Mouse (Mus musculus) midbrain, embryonic 16.5 days (tissue): ENCODE results near the gene Gm20878. TPM values are rescaled to one million over a fixed set of nuclear protein-coding genes. Genes with fewer than 3 reads are reported as not detected.
"Not testable (repeated sequence)": the region's sequence is repeated elsewhere in the genome, so short reads cannot be mapped to it uniquely, and the experiment has no call there.

Experiments
- ATAC-seq: fragments of 200-750 bp; cut with Nextera tagmentation; 2 replicates; pipeline ENCODE4 v1.8.0; 2017; ENCODE audit warnings: moderate TSS enrichment
- H3K27ac ChIP-seq: fragments of 300-500 bp; sonication (generic); 2 replicates; pipeline ENCODE4 v1.5.1; 2014; ENCODE audit warnings: mild to moderate bottlenecking, low read length, mixed read lengths
- H3K27me3 ChIP-seq: fragments of 300-500 bp; sonication (generic); 2 replicates; pipeline ENCODE4 v1.6.1; 2014; ENCODE audit warnings: low read depth, low read length, mixed read lengths; ENCODE audit not compliant: control insufficient read depth, insufficient read depth
- H3K36me3 ChIP-seq: fragments of 300-500 bp; sonication (generic); 2 replicates; pipeline ENCODE4 v1.6.1; 2014; ENCODE audit warnings: mild to moderate bottlenecking, low read length, moderate library complexity, mixed read lengths; ENCODE audit not compliant: control insufficient read depth, insufficient read depth
- H3K4me1 ChIP-seq: fragments of 300-500 bp; sonication (generic); 2 replicates; pipeline ENCODE4 v1.6.1; 2014; ENCODE audit warnings: mild to moderate bottlenecking, low read length, mixed read lengths; ENCODE audit not compliant: control insufficient read depth, insufficient read depth
- H3K4me2 ChIP-seq: fragments of 300-500 bp; sonication (generic); 2 replicates; pipeline ENCODE4 v1.6.1; 2014; ENCODE audit warnings: mild to moderate bottlenecking, low read length, mixed read lengths
- H3K4me3 ChIP-seq: fragments of 300-500 bp; sonication (generic); 2 replicates; pipeline ENCODE4 v1.5.1; 2014; ENCODE audit warnings: low read depth, mild to moderate bottlenecking, low read length, moderate library complexity, mixed read lengths
- H3K9ac ChIP-seq: fragments of 300-500 bp; sonication (generic); 2 replicates; pipeline ENCODE4 v1.6.1; 2014; ENCODE audit warnings: low read depth, low read length, mixed read lengths
- H3K9me3 ChIP-seq: fragments of 300-500 bp; sonication (generic); replicated peaks from 2 replicates; pipeline ENCODE4 v1.6.1; 2014; ENCODE audit warnings: mild to moderate bottlenecking, low read length, mixed read lengths; ENCODE audit not compliant: control insufficient read depth, poor library complexity, severe bottlenecking
- WGBS: fragments of 180-500 bp; shearing (Covaris S2); extraction: QIAGEN DNeasy Blood & Tissue Kit; methylation state at CpG from one replicate; pipeline ENCODE4 v1.1.7; 2014; 5-methylcytosine and 5-hydroxymethylcytosine counted together
- polyA plus RNA-seq: library from polyadenylated mRNA; unstranded; fragments of >200 nt; fragmentation: Nextera tagmentation; extraction: Ambion mirVana; gene quantifications from 2 replicates; pipeline ENCODE4 v1.2.1, GENCODE M21; 2015

Gm20878 gene
- 13.8 and 14.3 TPM in 2 replicates for polyA plus RNA-seq

GRCm38 (mm10) chr4:41941272-41941671 lies at the start of gene Gm20878:
TSS of gene Gm20878 (plus strand) at chr4:41941572.
- H3K27me3 ChIP-seq, H3K27ac ChIP-seq, ATAC-seq, H3K4me2 ChIP-seq, H3K9ac ChIP-seq, H3K9me3 ChIP-seq, H3K4me1 ChIP-seq, H3K4me3 ChIP-seq, H3K36me3 ChIP-seq: not testable (repeated sequence)
- WGBS: no CpG with 5 or more reads among the region's 8 CpGs

GRCm38 (mm10) chr4:41903310-41903709 lies 38.1 kb upstream of the Gm20878 start, which contains the start of gene Gm21541:
TSS of gene Gm21541 (plus strand) at chr4:41903610.
- not testable (repeated sequence) for H3K36me3 ChIP-seq, H3K4me3 ChIP-seq, H3K9me3 ChIP-seq, H3K27me3 ChIP-seq, H3K4me1 ChIP-seq, H3K9ac ChIP-seq, ATAC-seq, H3K4me2 ChIP-seq, H3K27ac ChIP-seq
- no CpG with 5 or more reads among the region's 5 CpGs for WGBS

DNA sequence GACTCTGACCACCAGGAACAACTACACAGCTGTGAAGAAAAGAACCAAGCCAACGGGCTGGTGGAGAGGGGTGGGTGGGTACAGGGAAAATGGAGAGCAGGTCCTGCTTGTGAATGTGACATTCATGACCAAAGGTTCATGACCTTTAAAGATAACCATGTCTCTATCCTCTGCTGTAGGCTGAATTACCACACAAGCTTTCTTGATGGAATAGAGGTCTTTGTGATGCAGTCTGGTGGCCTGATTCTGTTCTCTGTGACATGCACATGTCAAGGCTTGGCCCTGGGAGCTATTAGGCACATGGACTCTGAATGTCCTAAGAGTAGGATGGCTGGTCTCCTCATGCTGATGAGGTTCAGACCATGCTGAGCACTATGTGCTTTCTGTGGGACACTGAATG lies 24.4 kb downstream of the Gm20878 start, which contains the start of gene Fam205a4:
TSS of gene Fam205a4 (plus strand) at position 301 of the 400 bp plus-strand sequence.
- not testable (repeated sequence) for H3K4me1 ChIP-seq, H3K9ac ChIP-seq, ATAC-seq, H3K27me3 ChIP-seq, H3K36me3 ChIP-seq, H3K4me2 ChIP-seq, H3K27ac ChIP-seq, H3K9me3 ChIP-seq, H3K4me3 ChIP-seq
- WGBS: no CpG with 5 or more reads among the region's 1 CpGs

Other genes with a start within 250 kb of the Gm20878 start
- 28.1 and 28.3 TPM in 2 replicates for gene Cntfr, start 244.5 kb upstream of the Gm20878 start, polyA plus RNA-seq
- 31.5 and 36.3 TPM in 2 replicates for gene Il11ra1, start 241.6 kb upstream of the Gm20878 start, polyA plus RNA-seq
- 52.3 and 52.4 TPM in 2 replicates for gene Rpp25l, start 228.0 kb upstream of the Gm20878 start, polyA plus RNA-seq
- 295 and 313 TPM in 2 replicates for gene Dctn3, start 218.4 kb upstream of the Gm20878 start, polyA plus RNA-seq
- 0.58 and 1.2 TPM in 2 replicates for gene Arid3c, start 210.4 kb upstream of the Gm20878 start, polyA plus RNA-seq
- gene Galt, start 186.3 kb upstream of the Gm20878 start, polyA plus RNA-seq: 52.5 and 58.9 TPM in 2 replicates
- gene Sigmar1, start 185.4 kb upstream of the Gm20878 start, polyA plus RNA-seq: 57.3 and 65.1 TPM in 2 replicates
- 290 and 302 TPM in 2 replicates for gene Ccl27a, start 167.3 kb upstream of the Gm20878 start, polyA plus RNA-seq
- gene Gm21541, start 38.0 kb upstream of the Gm20878 start, polyA plus RNA-seq: not detected in 2 replicates
- 1.7 and 2.1 TPM in 2 replicates for gene Fam205a4, start 24.5 kb downstream of the Gm20878 start, polyA plus RNA-seq
- gene Gm21093, start 93.2 kb downstream of the Gm20878 start, polyA plus RNA-seq: 0.63 and 1.2 TPM in 2 replicates
- gene Gm3893, start 149.6 kb downstream of the Gm20878 start, polyA plus RNA-seq: not detected in 2 replicates
- not detected in 2 replicates for gene Gm13304, start 173.2 kb downstream of the Gm20878 start, polyA plus RNA-seq
- gene Gm13306, start 211.9 kb downstream of the Gm20878 start, polyA plus RNA-seq: 3.9 and 4.0 TPM in 2 replicates
- gene Gm13305, start 227.0 kb downstream of the Gm20878 start, polyA plus RNA-seq: 0.23 TPM in 1 of 2 replicates, not detected in the other